Mouse (Mus musculus): ENCODE data around the gene Fam227b. TPM values are rescaled to one million over a fixed set of nuclear protein-coding genes. Genes with fewer than 3 reads are reported as not detected.

Gene Fam227b
- total RNA-seq, 2 experiments from 2014 or later: not detected

- Histone ChIP-seq H3K4me3 (no peak overlapping the region), H3K27ac (no peak overlapping the region)
- no peak for DNase-seq (ENCODE audit: extremely low spot score in 1 of 2, low spot score in 2 of 2)
- peak; percentile 51 for TF ChIP-seq CTCF (IDR thresholded peaks at IDR 0.05)
- intact Hi-C loops (cut with DNase I): loop anchor here (5.0 kb wide), 1 partner anchor 141 kb away; no protein-coding TSS in a partner anchor
These were observed 118.5 kb downstream of the Fam227b start for GRCm38 (mm10) chr2:126033114-126033972.

- no peak overlapping the region for H3K27ac ChIP-seq
- no peak for TF ChIP-seq CTCF (IDR thresholded peaks at IDR 0.05)
- H3K4me3 ChIP-seq: no peak overlapping the region
- no peak for DNase-seq (ENCODE audit: extremely low spot score in 1 of 2, low spot score in 2 of 2)
- intact Hi-C loops (cut with DNase I): loop anchor here (5.0 kb wide), 1 partner anchor 139 kb away; no protein-coding TSS in a partner anchor
These were observed 120.5 kb downstream of the Fam227b start for GRCm38 (mm10) chr2:126031186-126031900.

GRCm38 (mm10) chr2:126015763-126016473, 135.9 kb downstream of the Fam227b start:
- Histone ChIP-seq H3K4me3 (no peak overlapping the region), H3K27ac (no peak overlapping the region)
- no peak for TF ChIP-seq CTCF (IDR thresholded peaks at IDR 0.05)
- DNase-seq (ENCODE audit: extremely low spot score in 1 of 2, low spot score in 2 of 2): no peak
- intact Hi-C loops (cut with DNase I): no loop called here

- intact Hi-C loops (cut with DNase I): no loop called here
- DNase-seq (ENCODE audit: extremely low spot score in 1 of 2, low spot score in 2 of 2): no peak
- H3K4me3 ChIP-seq: no peak overlapping the region
- no peak for TF ChIP-seq CTCF (IDR thresholded peaks at IDR 0.05)
- H3K27ac ChIP-seq: no peak overlapping the region
These were observed 136.7 kb downstream of the Fam227b start for GRCm38 (mm10) chr2:126014989-126015710.

GRCm38 (mm10) chr2:126006742-126007141, 145.1 kb downstream of the Fam227b start:
- no peak overlapping the region for H3K4me3 ChIP-seq
- no peak for DNase-seq (ENCODE audit: extremely low spot score in 1 of 2, low spot score in 2 of 2)
- intact Hi-C loops (cut with DNase I): loop anchor here (1.0 to 5.0 kb wide), 4 partner anchors 28 to 516 kb away; partner anchors contain the start of gene Fgf7
- no peak overlapping the region for H3K27ac ChIP-seq
- no peak for TF ChIP-seq CTCF (IDR thresholded peaks at IDR 0.05)

- intact Hi-C loops (cut with DNase I): loop anchor here (1.0 to 5.0 kb wide), 4 partner anchors 28 to 516 kb away; partner anchors contain the start of gene Fgf7
- Histone ChIP-seq H3K4me3 (no peak overlapping the region), H3K27ac (no peak overlapping the region)
- DNase-seq (ENCODE audit: extremely low spot score in 1 of 2, low spot score in 2 of 2): peak; percentile 46 to 58
- peak; percentile 71 for TF ChIP-seq CTCF (IDR thresholded peaks at IDR 0.05)
These were observed 145.7 kb downstream of the Fam227b start for GRCm38 (mm10) chr2:126006088-126006487.

GRCm38 (mm10) chr2:126002291-126002690, 149.5 kb downstream of the Fam227b start:
- no peak for TF ChIP-seq CTCF (IDR thresholded peaks at IDR 0.05)
- no peak for DNase-seq (ENCODE audit: extremely low spot score in 1 of 2, low spot score in 2 of 2)
- no peak overlapping the region for H3K27ac ChIP-seq
- H3K4me3 ChIP-seq: no peak overlapping the region
- intact Hi-C loops (cut with DNase I): no loop called here

GRCm38 (mm10) chr2:125975808-125976345, 175.9 kb downstream of the Fam227b start:
- TF ChIP-seq CTCF (IDR thresholded peaks at IDR 0.05): no peak
- Histone ChIP-seq H3K27ac (no peak overlapping the region), H3K4me3 (no peak overlapping the region)
- intact Hi-C loops (cut with DNase I): no loop called here
- DNase-seq (ENCODE audit: extremely low spot score in 1 of 2, low spot score in 2 of 2): no peak

- DNase-seq (ENCODE audit: extremely low spot score in 1 of 2, low spot score in 2 of 2): no peak
- intact Hi-C loops (cut with DNase I): no loop called here
- H3K27ac ChIP-seq: no peak overlapping the region
- no peak overlapping the region for H3K4me3 ChIP-seq
- TF ChIP-seq CTCF (IDR thresholded peaks at IDR 0.05): no peak
These were observed 176.6 kb downstream of the Fam227b start for GRCm38 (mm10) chr2:125975206-125975605.

GRCm38 (mm10) chr2:125973207-125973606, 178.6 kb downstream of the Fam227b start:
- TF ChIP-seq CTCF (IDR thresholded peaks at IDR 0.05): no peak
- H3K27ac ChIP-seq: no peak overlapping the region
- no peak for DNase-seq (ENCODE audit: extremely low spot score in 1 of 2, low spot score in 2 of 2)
- intact Hi-C loops (cut with DNase I): no loop called here
- H3K4me3 ChIP-seq: no peak overlapping the region

GRCm38 (mm10) chr2:125968811-125969210, 183.0 kb downstream of the Fam227b start:
- H3K27ac ChIP-seq: no peak overlapping the region
- intact Hi-C loops (cut with DNase I): no loop called here
- no peak for TF ChIP-seq CTCF (IDR thresholded peaks at IDR 0.05)
- no peak for DNase-seq (ENCODE audit: extremely low spot score in 1 of 2, low spot score in 2 of 2)
- no peak overlapping the region for H3K4me3 ChIP-seq

Data from left cerebral cortex, adult 2 months (tissue).